Mouse (Mus musculus): Measurements from ENCODE around the gene Cald1.

Cald1 gene

DNA sequence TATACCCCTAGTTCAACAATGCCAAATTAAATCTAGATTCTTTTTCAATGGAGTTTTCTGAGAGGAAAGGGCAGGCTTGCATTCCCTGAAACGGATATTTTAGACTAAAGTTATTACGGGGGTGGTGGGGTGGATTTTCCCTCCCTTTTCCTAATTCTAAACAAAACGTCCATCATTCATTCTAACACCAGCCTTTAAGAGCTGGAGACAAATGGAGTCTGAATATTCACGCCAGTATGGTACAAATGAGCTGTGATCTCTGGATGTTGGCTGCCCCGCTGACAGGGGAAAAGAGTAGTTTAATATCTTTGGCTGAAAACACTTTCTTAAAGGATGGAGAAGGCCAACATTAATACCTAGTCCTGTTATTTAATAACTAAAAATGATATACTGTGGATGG is 66.4 kb downstream of the Cald1 start:
- DNase-seq (ENCODE audit: low spot score in 2 of 2): no peak

DNA sequence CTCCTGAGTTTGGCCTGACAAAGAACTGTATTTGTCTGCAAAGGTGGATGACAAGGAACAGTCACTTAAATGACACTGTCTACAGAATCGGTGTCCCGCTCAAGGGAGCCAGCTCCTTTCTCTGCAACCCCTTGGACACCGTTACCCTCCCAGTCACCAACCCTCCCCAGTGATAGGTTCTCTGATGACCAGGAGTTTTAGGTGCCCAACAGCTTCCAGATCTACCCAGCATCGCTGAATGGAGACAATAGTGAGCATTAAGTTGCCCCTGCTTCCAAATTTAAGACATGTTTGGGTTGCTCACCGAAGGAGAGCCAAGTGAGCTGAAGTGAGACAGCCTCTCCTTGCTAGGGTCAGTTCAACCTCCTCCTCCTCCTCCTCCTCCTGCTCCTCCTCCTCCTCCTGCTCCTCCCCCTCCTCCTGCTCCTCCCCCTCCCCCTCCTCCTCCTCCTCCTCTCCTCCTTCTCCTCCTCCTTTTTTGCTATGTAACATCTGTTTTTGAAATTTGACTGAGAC is 70.5 kb downstream of the Cald1 start:
- no peak for DNase-seq (ENCODE audit: low spot score in 2 of 2)

DNA sequence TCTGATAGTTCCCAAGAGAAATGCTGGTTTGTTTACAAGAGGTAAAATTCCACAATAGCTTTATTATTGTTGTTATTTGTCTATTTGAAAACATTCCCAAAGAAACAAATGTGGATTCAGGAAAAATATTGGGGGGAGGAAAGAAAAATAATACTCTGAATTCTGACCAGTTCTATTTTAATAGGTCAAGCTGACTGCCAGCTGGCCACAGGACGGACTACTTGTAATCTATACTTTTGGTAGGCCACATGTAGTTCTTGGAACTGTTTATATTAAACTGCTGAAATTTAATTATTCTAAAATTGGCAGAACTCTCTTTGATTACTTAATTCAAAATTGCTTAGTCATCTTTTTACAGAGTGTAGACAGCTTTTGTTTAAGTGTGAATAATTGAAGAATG is 73.1 kb downstream of the Cald1 start:
- no peak for DNase-seq (ENCODE audit: low spot score in 2 of 2)

DNA sequence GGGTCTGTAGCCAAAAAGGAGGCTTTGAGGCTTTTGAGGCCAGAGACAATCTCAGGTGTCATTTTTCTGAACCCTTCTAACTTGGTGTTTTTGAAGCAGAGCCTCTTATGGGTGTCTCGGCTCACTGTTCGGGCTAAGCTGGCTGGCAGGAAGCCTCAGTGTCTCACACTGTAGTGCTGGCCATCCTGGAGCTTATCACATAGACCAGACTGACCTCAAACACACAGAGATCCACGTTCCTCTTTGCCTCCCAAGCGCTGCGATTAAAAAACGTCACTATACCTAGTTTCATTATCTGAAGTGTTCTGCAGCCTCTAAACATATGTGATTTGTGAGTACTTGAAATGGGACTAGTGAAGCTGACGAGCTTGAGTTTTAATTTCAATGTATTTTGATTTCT is 76.1 kb downstream of the Cald1 start:
- no peak for DNase-seq (ENCODE audit: low spot score in 2 of 2)

DNA sequence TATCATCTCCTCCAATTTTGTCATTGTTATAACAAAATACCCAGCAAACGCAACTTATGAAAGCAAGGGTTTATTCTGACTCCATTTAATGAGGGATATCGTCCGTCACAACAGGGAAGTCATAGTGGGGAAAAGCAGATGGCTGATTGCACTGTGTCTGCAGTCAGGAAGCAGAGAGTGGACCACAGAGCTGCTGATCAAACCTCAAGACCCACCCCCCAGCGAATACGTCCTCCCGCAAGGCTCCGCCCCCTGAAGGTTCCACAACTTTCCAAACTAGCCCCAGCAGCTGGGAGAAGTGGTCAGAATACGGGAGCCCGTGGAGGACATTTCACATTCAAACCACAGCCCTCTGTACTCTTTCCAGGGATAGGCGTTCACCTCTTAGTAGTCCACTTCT is 76.6 kb downstream of the Cald1 start:
- no peak for DNase-seq (ENCODE audit: low spot score in 2 of 2)

DNA sequence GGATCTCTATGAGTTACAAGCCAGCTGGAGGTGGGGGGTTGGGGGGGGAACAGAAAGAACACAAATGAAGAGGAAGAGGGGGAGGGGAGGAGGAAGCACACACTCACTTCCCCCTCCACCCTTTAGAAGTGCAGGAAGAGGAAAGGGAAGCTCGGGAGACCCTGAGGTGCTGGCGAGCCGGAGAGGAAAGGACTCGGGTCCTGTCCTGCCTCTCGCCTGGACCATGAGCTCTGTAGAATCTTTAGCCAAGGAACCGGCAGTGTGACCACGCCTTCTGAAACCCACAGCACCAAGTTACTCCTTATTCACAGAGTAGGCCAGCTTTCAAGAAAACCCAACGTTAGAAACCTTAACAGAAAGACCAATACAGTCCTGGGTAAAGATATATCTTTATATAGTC is 83.8 kb downstream of the Cald1 start:
- DNase-seq (ENCODE audit: low spot score in 2 of 2): no peak

DNA sequence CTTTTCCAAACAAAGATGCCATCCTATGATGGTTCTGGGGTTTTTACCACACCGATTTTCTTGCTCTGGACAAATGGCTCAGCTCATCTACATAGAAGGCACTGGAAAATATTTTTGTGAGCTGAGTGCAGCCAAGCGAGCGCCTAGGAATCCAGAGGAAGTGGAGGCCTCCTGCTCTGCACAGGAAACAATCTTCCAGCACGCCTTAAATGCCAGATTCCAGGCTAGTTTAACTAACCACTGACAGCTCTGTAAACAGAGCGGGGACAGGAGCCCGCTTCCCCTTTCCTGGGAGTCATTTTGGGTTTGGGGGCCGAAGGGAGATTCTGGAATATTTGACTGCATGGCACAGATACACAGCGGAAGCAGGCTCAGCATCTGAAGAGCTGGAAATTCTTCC is 86.6 kb downstream of the Cald1 start:
- DNase-seq (ENCODE audit: low spot score in 2 of 2): no peak

DNA sequence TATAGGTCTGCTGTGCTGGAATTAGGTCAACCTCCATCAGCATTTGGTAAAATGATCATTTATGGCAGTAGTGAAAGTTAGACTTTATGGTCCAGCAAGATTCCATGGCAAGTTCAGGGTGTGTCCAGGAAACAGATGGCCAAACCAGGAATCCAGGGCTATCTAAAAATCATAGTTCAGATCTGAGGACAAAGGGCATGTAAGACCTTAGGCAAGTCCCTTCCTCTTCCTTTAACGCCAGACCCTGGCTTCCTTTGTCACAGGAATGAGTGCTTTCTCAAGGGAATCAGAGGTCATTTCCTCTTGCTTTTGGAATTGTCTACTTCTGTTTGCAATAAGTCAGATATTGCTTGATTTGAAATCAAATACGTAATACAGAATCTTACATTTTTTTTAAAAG is 90.7 kb downstream of the Cald1 start:
- no peak for DNase-seq (ENCODE audit: low spot score in 2 of 2)

DNA sequence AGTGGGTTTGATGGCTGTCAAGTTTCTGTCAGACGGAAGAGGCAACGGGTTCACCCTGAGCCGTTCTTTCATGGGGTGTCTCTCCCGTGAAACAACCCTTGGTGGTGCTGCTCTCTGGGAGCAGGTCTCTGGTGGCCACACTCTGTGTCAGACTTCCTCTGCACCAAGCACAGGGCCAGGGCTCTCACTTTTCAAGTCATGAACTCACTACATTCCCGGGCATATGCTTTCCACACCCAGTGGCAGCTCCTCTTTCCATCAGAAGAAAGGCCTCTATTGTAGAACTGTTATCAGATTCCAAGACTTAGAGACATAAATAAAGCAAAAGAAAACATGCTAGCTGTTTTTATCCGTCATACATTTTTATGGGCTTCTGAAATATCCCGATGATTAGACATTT is 93.1 kb downstream of the Cald1 start:
- no peak for DNase-seq (ENCODE audit: low spot score in 2 of 2)

DNA sequence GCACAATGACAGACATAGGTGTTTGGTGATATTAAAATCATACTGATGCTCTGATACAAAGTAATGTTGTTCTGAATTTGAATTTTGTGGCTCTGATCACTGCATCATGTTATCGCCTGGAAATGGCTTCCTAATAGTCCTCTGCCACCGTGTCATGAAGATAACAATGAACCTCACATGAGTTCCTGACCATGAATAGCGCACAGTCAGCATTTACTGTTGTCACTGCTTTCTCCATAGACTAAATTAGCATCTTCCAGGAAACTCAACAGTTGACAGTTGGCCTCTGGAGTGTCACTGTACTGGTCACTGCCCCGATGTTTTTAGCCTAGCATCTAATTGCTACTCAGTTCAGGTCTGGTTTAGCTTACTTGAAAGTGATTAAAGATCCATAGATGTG is 95.8 kb downstream of the Cald1 start:
- DNase-seq (ENCODE audit: low spot score in 2 of 2): no peak

DNA sequence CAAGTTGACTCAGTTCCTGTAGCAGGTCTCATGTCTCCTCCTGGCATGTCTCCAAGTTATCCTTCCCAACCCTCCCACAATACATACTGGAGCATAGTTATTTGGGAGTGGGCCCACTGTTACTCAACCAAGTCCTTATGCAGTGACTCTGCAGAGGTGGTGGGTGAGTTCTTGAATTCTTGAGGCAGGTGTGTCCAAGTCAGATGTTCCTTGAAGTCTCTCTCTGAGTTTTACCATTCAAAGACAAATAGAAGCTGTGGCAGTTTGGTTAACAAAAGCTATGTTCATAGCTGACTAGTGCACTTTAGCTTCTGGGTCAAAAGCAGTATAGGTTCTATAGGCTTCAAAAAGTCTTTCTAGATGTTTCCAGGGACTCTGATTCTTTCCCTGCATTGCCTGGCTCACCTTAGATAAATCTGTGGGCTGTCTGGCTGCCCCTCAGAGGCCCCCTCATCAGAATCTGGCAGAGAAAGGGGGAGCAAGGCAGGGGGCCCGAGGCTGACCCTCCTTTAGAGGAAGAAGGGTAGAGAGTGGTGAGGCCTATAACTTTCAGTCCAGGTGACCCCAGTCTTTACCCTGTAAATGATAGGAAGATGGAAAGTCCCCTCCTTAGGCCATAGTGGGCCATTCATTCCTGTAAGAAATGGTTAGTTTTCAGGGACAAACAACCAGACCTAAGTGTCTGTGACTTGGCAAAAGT is 105.3 kb downstream of the Cald1 start:
- DNase-seq (ENCODE audit: low spot score in 2 of 2): no peak

DNA sequence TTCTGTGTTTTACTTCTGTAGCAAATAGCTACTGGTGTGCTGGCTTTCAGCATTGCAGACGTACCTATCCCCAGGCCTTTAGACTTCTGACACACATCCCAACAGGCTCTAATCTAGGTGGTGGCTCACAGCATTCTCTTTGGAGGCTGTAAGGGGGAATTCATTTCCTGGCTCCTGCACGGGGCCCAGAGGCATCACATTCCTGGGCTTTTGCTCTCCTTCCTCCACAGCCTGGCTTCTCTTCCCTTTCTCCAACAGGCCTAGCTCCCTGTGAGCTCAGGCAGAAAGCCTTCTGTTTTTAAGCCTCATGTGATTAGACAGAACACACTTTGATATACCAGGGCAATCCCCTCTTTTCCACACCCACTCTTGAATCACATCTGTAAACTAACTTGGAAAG is 109.2 kb downstream of the Cald1 start:
- no peak for DNase-seq (ENCODE audit: low spot score in 2 of 2)

DNA sequence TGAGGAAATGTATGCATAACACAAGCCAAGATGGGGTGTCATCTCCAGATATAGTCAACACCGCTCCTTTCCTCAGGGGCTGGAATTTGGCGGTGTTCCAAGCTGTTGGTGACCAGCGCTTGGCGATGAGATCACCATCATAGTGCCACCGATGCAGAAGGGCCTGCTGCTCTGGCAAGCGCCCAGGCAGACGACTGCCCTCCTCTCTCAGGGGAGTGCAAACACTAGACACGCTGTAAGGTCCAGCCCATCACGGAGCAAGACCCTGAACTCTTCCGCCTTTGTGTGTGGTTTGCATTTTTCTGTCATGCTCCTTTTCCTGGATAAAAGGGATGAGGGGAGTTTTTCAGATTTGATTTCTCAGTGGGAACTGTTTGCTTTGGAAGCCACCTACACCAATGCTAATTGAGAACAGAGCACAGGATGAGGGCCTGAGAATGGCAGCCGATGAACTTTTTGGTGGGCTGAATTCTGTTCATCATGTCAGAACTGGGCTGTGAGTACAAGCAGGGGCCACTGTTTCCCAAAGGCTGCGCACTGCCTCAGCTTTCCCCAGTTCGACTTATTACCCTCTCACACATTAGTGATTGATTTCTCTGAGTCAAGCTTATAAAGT is 110.5 kb downstream of the Cald1 start:
- no peak for DNase-seq (ENCODE audit: low spot score in 2 of 2)

DNA sequence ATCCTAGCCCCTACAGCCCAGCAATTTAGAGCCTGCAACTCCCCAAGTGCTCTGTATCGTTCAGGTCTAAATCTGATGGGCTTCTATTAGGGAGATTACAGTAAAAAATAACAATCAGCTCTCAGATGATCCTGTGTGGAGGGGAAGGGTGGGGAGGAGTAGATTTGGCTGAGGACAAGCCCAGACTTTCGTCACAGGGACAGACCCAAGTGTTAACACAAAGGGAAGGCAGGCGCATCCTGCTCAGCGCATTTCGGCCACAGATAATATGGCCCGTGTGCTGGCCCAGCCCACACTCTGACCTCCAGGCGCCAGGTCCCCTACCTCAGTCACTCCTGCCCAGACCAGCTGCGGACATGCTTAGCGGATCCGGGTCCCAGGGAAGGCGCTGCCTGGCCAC is 111.0 kb downstream of the Cald1 start:
- no peak for DNase-seq (ENCODE audit: low spot score in 2 of 2)

DNA sequence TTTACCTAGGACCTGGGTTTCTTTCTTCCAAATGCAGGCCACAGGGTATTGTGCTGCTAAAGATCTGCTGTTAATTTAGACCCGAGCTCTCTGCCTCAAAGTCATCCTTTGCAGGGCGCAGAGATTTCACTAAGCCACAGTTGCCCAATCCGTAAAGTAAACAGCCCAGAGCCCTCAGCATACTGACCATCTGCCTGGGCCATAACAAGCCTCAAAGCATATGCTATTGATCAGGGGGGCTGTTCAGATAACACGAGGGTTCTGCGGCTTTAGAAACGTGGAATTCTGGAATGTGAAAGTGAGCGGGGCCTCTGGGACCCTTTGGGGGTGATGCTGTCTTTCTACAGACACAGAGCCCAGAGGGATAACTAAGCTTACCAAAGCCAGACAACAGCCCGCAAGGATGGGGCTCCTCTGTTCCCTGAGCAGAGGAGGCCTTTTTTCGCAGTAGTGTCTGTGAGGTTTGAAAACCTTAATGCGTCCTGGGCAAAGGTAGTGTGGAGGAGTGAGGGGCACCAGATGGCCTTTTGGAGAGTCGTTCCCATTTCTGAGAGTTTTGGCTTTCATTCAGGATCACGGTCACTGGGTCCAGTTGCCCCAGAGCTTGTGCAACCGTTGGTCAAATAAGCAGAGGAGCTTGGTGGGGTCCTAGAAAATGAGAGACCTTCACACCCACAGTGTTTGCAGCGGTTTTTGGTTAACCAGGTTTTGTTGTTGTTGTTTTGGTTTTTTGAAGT is 111.8 kb downstream of the Cald1 start:
- DNase-seq (ENCODE audit: low spot score in 2 of 2): no peak

DNA sequence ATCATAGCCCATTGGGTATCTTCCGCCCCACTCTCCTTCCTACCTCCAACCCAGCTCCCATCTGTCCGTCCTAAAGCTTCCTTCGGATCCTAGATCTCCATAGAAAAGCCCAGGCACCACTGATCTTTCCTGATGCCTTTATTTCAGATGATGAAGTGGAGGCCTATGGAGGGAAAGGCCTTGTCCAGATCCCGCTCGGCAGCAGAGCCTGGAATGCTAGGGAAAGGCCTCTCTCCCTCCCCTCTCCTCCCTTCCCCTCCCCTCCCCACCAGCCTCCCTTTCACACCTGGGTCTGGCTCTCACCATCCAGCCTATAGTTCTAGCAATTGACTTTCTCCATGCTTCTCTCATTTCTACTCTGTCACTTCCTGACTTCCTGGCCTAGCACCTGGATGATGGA is 112.5 kb downstream of the Cald1 start:
- no peak for DNase-seq (ENCODE audit: low spot score in 2 of 2)

DNA sequence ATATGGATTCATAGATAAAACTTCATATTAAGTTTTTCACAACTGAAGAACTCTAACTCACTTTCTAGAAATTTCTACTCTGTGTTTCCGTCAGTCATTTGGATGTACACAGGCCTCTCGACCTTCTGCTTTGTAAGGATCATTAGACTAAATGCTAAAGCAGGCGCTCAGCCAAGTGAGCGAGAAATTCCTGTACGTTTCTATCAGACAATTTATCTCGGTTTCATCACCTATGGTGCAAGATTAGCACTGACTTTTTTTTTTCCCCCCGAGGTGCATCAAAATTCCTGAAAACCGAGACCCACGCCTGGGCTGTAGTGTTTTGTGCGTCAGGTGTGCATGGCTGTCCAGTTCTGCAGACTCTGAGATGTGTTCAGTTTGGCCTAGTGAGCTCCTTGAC is 113.3 kb downstream of the Cald1 start:
- DNase-seq (ENCODE audit: low spot score in 2 of 2): no peak

DNA sequence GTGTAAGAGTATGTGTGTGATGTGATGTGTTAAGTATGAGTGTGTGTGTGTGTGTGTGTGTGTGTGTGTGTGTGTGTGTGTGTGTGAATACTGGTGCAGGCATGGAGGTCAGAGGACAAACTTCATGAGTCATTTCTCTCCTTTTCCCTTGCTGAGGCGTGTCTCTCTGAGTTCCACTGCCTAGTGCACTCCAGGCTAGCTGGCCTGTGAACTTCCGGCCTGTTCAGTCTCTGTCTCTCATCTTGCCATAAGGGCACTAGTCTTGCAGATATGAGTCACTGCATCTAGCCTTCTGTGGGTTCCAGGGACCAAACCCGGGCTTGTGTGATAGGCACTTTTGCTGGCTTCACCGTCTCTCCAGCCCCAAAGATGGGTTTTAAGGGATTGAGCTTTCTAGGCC is 114.9 kb downstream of the Cald1 start:
- DNase-seq (ENCODE audit: low spot score in 2 of 2): no peak

DNA sequence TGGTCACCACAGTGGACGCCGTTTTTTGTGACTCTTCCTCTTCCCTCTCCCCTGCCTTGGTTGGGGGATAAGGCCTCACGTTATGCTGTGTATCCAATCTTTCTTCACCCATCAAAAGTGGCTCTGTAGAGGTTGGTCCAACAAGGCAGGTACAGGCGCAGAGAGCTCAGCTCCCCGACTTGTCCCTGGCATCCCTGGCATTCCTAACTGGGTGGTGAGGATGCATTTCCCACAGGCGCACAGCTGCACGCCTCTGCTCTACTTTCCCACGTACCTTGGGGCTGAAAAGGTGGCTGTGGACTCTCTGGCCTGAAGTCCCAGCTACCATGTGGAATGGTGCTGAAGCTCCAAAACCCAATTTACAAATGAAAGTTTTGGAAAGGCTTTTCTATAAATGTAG is 115.5 kb downstream of the Cald1 start:
- DNase-seq (ENCODE audit: low spot score in 2 of 2): no peak

DNA sequence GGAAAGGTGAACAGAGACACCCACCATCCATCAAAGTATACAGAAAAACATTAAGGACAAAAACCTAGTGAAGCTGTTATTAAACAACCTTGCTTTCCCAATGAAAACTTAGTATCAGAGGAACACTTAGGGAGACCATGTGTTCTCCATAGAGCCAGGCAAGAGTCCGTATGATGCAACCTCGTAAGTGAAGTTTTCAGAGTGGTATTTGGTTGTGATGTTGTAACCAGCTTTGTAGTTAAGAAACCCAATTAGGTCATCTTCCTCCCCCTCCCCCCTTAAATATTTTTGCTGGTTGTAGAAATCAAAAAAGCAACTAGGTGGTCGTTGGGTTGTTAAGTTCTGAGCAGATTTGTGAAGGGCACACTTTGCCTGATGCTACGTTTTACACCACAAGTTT is 116.3 kb downstream of the Cald1 start:
- no peak for DNase-seq (ENCODE audit: low spot score in 2 of 2)

DNA sequence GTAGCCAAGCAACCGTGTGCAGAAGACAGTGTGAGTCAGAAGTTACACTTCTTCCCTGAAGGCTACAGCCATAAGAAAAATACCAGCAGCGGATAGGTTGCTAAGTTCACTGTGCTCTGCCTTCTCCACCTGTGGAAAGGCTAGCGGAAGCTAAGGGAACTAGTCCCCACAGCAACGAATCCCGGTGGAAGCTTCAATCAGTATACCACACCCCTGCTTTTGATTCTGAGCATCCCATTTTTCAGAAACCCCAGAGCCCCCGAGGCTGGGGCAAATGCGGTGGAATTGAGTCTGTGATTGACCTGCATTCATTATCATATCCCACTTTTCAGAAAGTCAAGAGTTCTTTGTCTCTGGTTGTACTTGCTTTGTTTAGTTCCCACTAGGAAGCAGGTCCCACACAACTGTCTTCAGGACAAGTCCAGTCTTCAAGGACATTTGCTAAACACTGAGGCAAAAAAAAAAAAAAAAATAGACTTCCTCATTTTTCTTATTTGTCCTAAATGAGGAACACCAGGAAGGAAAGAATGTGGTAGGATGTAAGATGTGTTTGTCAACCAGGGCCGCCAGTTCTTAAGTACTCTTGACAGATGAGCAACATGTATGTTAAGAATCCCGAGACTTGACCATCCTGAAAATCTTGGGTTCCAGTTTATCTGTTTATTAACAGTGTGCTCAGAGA is 118.0 kb downstream of the Cald1 start:
- DNase-seq (ENCODE audit: low spot score in 2 of 2): no peak

DNA sequence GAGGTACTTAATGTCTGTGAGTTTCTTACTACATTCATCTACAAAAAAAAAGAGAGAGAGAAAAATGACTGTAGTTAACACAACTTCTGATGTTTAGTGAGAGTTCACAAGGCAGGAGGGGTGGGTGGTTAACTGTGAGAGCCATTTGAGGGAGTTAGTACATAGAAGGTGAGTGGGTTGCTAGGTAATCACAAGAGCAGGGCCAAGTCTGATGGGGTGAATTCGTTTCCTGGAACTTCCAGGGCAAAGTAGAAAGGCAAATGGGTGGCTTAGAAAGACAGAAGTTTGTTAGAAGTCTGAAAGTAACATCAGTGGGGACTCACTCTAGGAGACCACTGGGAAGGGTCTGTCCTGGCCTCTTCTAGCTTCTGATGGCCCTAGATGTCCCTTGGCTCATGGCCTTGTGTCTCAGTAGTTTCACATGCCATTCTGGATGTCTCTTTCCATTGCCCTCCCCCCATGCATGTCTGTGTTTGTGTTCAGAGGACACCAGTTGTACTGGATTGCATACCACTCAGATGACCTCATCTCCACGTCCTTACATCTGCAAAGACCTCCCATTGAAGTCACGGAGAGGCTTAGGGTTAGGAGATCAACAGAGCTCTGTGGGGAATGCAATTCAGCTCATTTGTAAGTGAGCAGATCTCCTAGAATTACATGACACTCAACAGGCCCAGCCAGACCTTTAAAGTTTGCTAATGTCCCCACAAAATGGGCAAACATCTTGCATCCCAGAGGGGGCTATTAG is 118.8 kb downstream of the Cald1 start:
- no peak for DNase-seq (ENCODE audit: low spot score in 2 of 2)

All from frontal cortex, postnatal 14 days (tissue).